Mouse (Mus musculus) neural tube, embryonic 14.5 days (tissue): ENCODE data around the gene Cpt2. TPM values are rescaled to one million over a fixed set of nuclear protein-coding genes. Genes with fewer than 3 reads are reported as not detected.

Experiments used
- ATAC-seq: fragments of 200-750 bp; cut with Nextera tagmentation; 2 replicates; pipeline ENCODE4 v1.8.0; 2017; ENCODE audit warnings: low read depth, mild to moderate bottlenecking, moderate TSS enrichment, moderate library complexity
- H3K27ac ChIP-seq: fragments of 300-500 bp; sonication (generic); 2 replicates; pipeline ENCODE4 v1.5.1; 2014; ENCODE audit warnings: low read depth, mild to moderate bottlenecking, control low read depth, low read length, moderate library complexity, mixed read lengths
- H3K27me3 ChIP-seq: fragments of 300-500 bp; sonication (generic); 2 replicates; pipeline ENCODE4 v1.6.1; 2014; ENCODE audit warnings: low read length; ENCODE audit not compliant: control insufficient read depth, insufficient read depth
- H3K36me3 ChIP-seq: fragments of 300-500 bp; sonication (generic); 2 replicates; pipeline ENCODE4 v1.6.1; 2014; ENCODE audit warnings: low read length, mixed read lengths; ENCODE audit not compliant: control insufficient read depth, insufficient read depth
- H3K4me1 ChIP-seq: fragments of 300-500 bp; sonication (generic); 2 replicates; pipeline ENCODE4 v1.6.1; 2014; ENCODE audit warnings: low read length; ENCODE audit not compliant: control insufficient read depth, insufficient read depth
- H3K4me2 ChIP-seq: fragments of 300-500 bp; sonication (generic); 2 replicates; pipeline ENCODE4 v1.6.1; 2014; ENCODE audit warnings: mild to moderate bottlenecking, low read depth, low read length, control low read depth
- H3K4me3 ChIP-seq: fragments of 300-500 bp; sonication (generic); 2 replicates; pipeline ENCODE4 v1.5.1; 2014; ENCODE audit warnings: low read depth, low read length, control low read depth, mixed read lengths
- H3K9ac ChIP-seq: fragments of 300-500 bp; sonication (generic); replicated peaks from 2 replicates; pipeline ENCODE4 v1.6.1; 2014; ENCODE audit warnings: low read depth, mild to moderate bottlenecking, control low read depth, low read length, mixed read lengths
- H3K9me3 ChIP-seq: fragments of 300-500 bp; sonication (generic); 2 replicates; pipeline ENCODE4 v1.6.1; 2016; ENCODE audit warnings: low read length; ENCODE audit not compliant: control insufficient read depth
- WGBS: fragments of 180-500 bp; shearing (Covaris S2); extraction: QIAGEN DNeasy Blood & Tissue Kit; methylation state at CpG from one replicate; pipeline ENCODE4 v1.1.7; 2014; 5-methylcytosine and 5-hydroxymethylcytosine counted together
- polyA plus RNA-seq: library from polyadenylated mRNA; unstranded; fragments of >200 nt; fragmentation: Nextera tagmentation; extraction: Ambion mirVana; gene quantifications from 2 replicates; pipeline ENCODE4 v1.2.1, GENCODE M21; 2014

Gene Cpt2
- polyA plus RNA-seq, 1 experiment from 2014 or later, result 14.0 TPM

- H3K27me3 ChIP-seq, result no peaks in the 10 kb centered on the region
Measured at GRCm38 (mm10) chr4:107928726-107929125, 5.3 kb upstream of the Cpt2 start.

GRCm38 (mm10) chr4:107928269-107928668, 4.9 kb upstream of the Cpt2 start:
- Histone ChIP-seq H3K4me1 (no peaks in the 10 kb centered on the region), H3K27me3 (no peaks in the 10 kb centered on the region), H3K4me3 (no peak overlapping the region), H3K9me3 (no peaks in the 10 kb centered on the region), H3K36me3 (no peaks in the 10 kb centered on the region), H3K4me2 (no peak overlapping the region), H3K27ac (no peak overlapping the region), H3K9ac (no peak overlapping the region)
- no peak for ATAC-seq
- WGBS, result 69% methylated on average over 2 of the region's 2 CpGs

More at GRCm38 (mm10) chr4:107928726-107929125, 5.3 kb upstream of the Cpt2 start:
- H3K4me2 ChIP-seq, result no peak overlapping the region
- no peak overlapping the region for H3K9ac ChIP-seq
- WGBS, result 78% methylated on average over 2 of the region's 2 CpGs
- no peaks in the 10 kb centered on the region for H3K4me1 ChIP-seq
- no peak overlapping the region for H3K4me3 ChIP-seq
- no peak for ATAC-seq
- no peaks in the 10 kb centered on the region for H3K36me3 ChIP-seq
- H3K9me3 ChIP-seq, result no peaks in the 10 kb centered on the region
- no peak overlapping the region for H3K27ac ChIP-seq

GRCm38 (mm10) chr4:107923803-107924194, 389 bp upstream of the Cpt2 start:
- Histone ChIP-seq H3K9me3 (no peaks in the 10 kb centered on the region), H3K27ac (no peak overlapping the region), H3K36me3 (no peaks in the 10 kb centered on the region), H3K4me3 (peak overlapping the region; percentile 68), H3K27me3 (no peaks in the 10 kb centered on the region), H3K4me2 (peak overlapping the region; percentile 83), H3K9ac (no peak overlapping the region), H3K4me1 (no peaks in the 10 kb centered on the region)
- 52% methylated on average over 7 of the region's 7 CpGs for WGBS
- ATAC-seq, result 0 out of 2 replicates have a peak, but pooled peaks have one; percentile 3

- H3K9me3 ChIP-seq, result no peaks in the 10 kb centered on the region
- no peak overlapping the region for H3K4me3 ChIP-seq
- H3K36me3 ChIP-seq, result no peaks in the 10 kb centered on the region
- no peak overlapping the region for H3K9ac ChIP-seq
- ATAC-seq, result no peak
- no peaks in the 10 kb centered on the region for H3K27me3 ChIP-seq
- 47% methylated on average over 4 of the region's 4 CpGs for WGBS
- peak overlapping the region; percentile 83; the same call in 1 of the 2 replicates for H3K4me2 ChIP-seq
- no peak overlapping the region for H3K27ac ChIP-seq
- H3K4me1 ChIP-seq, result no peaks in the 10 kb centered on the region
Measured at GRCm38 (mm10) chr4:107921952-107922351, 1.5 kb downstream of the Cpt2 start.

- Histone ChIP-seq H3K4me2 (no peak overlapping the region), H3K4me1 (no peaks in the 10 kb centered on the region), H3K9me3 (no peaks in the 10 kb centered on the region), H3K9ac (no peak overlapping the region), H3K27me3 (no peaks in the 10 kb centered on the region), H3K36me3 (no peaks in the 10 kb centered on the region), H3K4me3 (no peak overlapping the region), H3K27ac (no peak overlapping the region)
- ATAC-seq, result no peak
- WGBS, result 72% methylated on average over 8 of the region's 8 CpGs
Measured at GRCm38 (mm10) chr4:107921152-107921695, 2.2 kb downstream of the Cpt2 start.

GRCm38 (mm10) chr4:107920336-107920735, 3.1 kb downstream of the Cpt2 start:
- Histone ChIP-seq H3K36me3 (no peaks in the 10 kb centered on the region), H3K4me2 (no peak overlapping the region), H3K9ac (no peak overlapping the region), H3K9me3 (no peaks in the 10 kb centered on the region), H3K4me3 (no peak overlapping the region), H3K27ac (no peak overlapping the region), H3K4me1 (no peaks in the 10 kb centered on the region), H3K27me3 (no peaks in the 10 kb centered on the region)
- no peak for ATAC-seq
- 88% methylated on average over 2 of the region's 2 CpGs for WGBS

- no peaks in the 10 kb centered on the region for H3K4me1 ChIP-seq
Measured at GRCm38 (mm10) chr4:107910020-107910419, 13.4 kb downstream of the Cpt2 start.

GRCm38 (mm10) chr4:107906561-107906960, 16.8 kb downstream of the Cpt2 start:
- H3K9me3 ChIP-seq, result no peaks in the 10 kb centered on the region
- H3K4me3 ChIP-seq, result no peak overlapping the region
- H3K9ac ChIP-seq, result no peak overlapping the region
- no peak overlapping the region for H3K4me2 ChIP-seq
- no peaks in the 10 kb centered on the region for H3K27me3 ChIP-seq
- no peaks in the 10 kb centered on the region for H3K36me3 ChIP-seq
- H3K4me1 ChIP-seq, result no peaks in the 10 kb centered on the region
- 95% methylated on average over 9 of the region's 9 CpGs for WGBS
- H3K27ac ChIP-seq, result no peak overlapping the region
- no peak for ATAC-seq

More at GRCm38 (mm10) chr4:107910020-107910419, 13.4 kb downstream of the Cpt2 start:
- Histone ChIP-seq H3K4me2 (no peak overlapping the region), H3K27me3 (no peaks in the 10 kb centered on the region), H3K4me3 (no peak overlapping the region), H3K9ac (no peak overlapping the region), H3K27ac (no peak overlapping the region), H3K9me3 (no peaks in the 10 kb centered on the region), H3K36me3 (peaks cover 5% of the 10 kb centered on the region; the same call in 1 of the 2 replicates)
- ATAC-seq, result no peak
- 94% methylated on average over 4 of the region's 4 CpGs for WGBS

GRCm38 (mm10) chr4:107904252-107904651, 19.2 kb downstream of the Cpt2 start:
- Histone ChIP-seq H3K9ac (no peak overlapping the region), H3K4me2 (no peak overlapping the region), H3K27me3 (no peaks in the 10 kb centered on the region), H3K9me3 (no peaks in the 10 kb centered on the region), H3K27ac (no peak overlapping the region), H3K4me1 (no peaks in the 10 kb centered on the region), H3K36me3 (no peaks in the 10 kb centered on the region), H3K4me3 (no peak overlapping the region)
- ATAC-seq, result no peak
- WGBS, result 98% methylated on average over 10 of the region's 10 CpGs
